Mouse (Mus musculus): Measurements from ENCODE around the gene AW551984. TPM values are rescaled to one million over a fixed set of nuclear protein-coding genes. Genes with fewer than 3 reads are reported as not detected.

The AW551984 gene
- 48.5 and 52.8 TPM in 2 replicates for polyA plus RNA-seq (2016; fragmentation: Nextera tagmentation; extraction: Ambion mirVana)

DNA sequence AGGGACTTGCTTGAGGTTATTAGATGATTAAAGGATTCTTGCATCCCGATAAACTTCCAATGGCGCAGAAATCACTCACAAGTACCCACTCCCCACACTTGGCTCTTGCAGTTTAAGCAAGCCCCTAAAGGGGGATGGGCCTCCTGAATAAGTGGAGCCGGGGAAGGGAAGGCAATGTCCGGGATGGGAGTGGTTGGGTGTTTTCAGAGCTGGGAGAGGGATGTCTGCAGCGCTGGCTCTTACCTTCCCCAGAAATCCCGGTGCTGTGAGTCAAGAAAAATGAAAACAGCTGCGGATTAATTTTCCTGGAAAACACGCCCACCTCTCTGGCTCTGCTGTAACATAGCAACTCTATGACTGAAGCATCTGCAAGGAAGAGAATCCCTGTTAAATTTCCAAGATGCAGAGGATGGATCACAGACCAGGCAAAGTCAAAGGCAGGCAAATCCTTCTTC is at the start of gene AW551984:
Gene AW551984 (minus strand): TSS at position 405 of the 455 bp plus-strand sequence.
- peaks cover 4% of the 10 kb centered on the region; the same call in 1 of the 2 replicates for H3K4me1 ChIP-seq
- ATAC-seq (ENCODE audit: insufficient number of reproducible peaks, insufficient read depth, low FRiP score, low TSS enrichment) = peak; percentile 85
- no peaks in the 10 kb centered on the region for H3K27me3 ChIP-seq
- peaks cover 5% of the 10 kb centered on the region; the same call in 1 of the 2 replicates for H3K36me3 ChIP-seq
- H3K4me2 ChIP-seq (replicated peaks) = peak within 1 kb of the TSS; percentile 69
- no peaks in the 10 kb centered on the region for H3K9me3 ChIP-seq
- H3K27ac ChIP-seq = peak within 1 kb of the TSS; percentile 72
- 0% methylated on average over 8 of the region's 8 CpGs for WGBS
- H3K4me3 ChIP-seq = peak within 1 kb of the TSS; percentile 46
- H3K9ac ChIP-seq = peak within 1 kb of the TSS; percentile 19; the same call in 1 of the 2 replicates

DNA sequence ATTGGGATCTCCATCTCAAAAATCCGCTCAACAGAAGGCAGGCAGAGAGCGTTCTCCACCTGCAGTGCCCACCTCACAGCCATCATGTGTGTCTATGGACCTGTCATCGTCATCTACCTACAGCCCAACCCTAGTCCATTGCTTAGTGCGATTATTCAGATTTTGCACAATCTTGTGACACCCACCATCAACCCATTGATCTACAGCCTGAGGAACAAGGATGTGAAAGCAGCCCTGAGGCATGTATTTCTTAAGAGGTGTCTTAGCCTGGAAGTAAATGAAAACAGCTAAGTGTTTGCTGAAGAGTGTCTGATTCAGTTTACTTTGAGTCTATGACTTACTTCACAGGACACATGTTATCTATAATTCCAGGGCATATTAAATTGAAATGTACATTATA is 43.2 kb upstream of the AW551984 start:
- WGBS = 87% methylated on average over 4 of the region's 4 CpGs
- Histone ChIP-seq H3K27ac (no peak overlapping the region), H3K27me3 (no peaks in the 10 kb centered on the region), H3K36me3 (no peaks in the 10 kb centered on the region), H3K9me3 (no peaks in the 10 kb centered on the region), H3K9ac (no peak overlapping the region), H3K4me2 (replicated peaks) (no peak overlapping the region), H3K4me3 (no peak overlapping the region), H3K4me1 (no peaks in the 10 kb centered on the region)
- no peak for ATAC-seq (ENCODE audit: insufficient number of reproducible peaks, insufficient read depth, low FRiP score, low TSS enrichment)

DNA sequence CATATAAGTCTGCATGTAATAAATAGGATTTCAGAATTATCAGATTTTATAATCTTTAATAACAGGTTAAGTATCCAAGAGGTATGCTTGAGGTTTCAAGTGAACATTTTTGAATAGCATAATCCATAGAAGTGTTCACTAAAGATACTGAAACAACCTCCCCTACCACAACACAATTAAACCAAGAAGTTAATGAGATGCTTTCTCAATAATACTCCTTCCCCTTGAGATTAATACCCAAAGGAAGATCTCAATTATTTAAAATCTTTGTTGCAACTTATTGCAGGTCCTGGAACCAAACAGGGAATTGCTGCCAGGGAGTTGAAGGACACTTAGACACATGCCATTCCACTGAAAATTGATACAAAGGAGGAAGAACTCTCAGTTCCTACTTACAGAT is 40.6 kb upstream of the AW551984 start, which contains the start of gene Olfr961:
Gene Olfr961 (plus strand): TSS at position 301 of the 400 bp plus-strand sequence.
- no peaks in the 10 kb centered on the region for H3K9me3 ChIP-seq
- no peak within 1 kb of the TSS for H3K27ac ChIP-seq
- H3K9ac ChIP-seq = no peak within 1 kb of the TSS
- ATAC-seq (ENCODE audit: insufficient number of reproducible peaks, insufficient read depth, low FRiP score, low TSS enrichment) = no peak
- no peaks in the 10 kb centered on the region for H3K4me1 ChIP-seq
- no peak within 1 kb of the TSS for H3K4me3 ChIP-seq
- no peak within 1 kb of the TSS for H3K4me2 ChIP-seq (replicated peaks)
- no peaks in the 10 kb centered on the region for H3K36me3 ChIP-seq
- no peaks in the 10 kb centered on the region for H3K27me3 ChIP-seq

DNA sequence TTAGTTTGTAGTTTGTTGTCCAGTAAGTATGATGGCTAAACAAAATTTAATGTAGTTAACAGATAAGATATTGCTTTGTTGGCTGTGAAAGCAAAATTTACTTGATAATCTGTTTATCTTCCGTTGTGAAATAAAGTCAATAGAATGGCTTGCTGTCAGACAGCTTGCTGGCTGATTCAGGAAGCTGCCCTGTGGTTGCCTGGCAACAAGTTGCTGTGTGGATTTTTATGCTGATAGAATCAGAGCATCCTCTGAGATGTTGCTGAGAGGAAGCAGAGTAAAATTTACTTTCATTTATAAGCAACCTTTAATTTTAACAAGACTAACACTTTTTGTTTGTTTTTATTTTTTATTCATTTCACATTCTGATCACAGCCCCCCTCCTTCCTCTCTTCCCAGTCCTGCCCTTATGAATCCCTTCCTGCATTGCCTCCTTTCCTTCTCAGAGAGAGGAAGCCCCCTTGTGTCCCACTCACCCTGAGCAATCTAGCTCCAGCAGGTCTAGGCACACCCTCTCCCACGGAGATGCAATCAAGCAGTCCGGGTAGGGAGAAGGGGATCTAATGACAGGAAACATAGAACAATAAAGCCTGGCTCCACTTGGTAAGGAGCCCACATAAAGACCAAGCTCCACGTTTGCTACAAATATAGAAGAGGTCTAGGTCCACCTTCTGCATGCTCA is 29.9 kb upstream of the AW551984 start:
- Histone ChIP-seq H3K4me1 (no peaks in the 10 kb centered on the region), H3K9ac (no peak overlapping the region), H3K27ac (no peak overlapping the region), H3K4me3 (no peak overlapping the region), H3K4me2 (replicated peaks) (no peak overlapping the region), H3K36me3 (no peaks in the 10 kb centered on the region), H3K9me3 (no peaks in the 10 kb centered on the region), H3K27me3 (no peaks in the 10 kb centered on the region)
- whole genome bisulfite sequencing = 42% methylated on average over 4 of the region's 4 CpGs
- ATAC-seq (ENCODE audit: insufficient number of reproducible peaks, insufficient read depth, low FRiP score, low TSS enrichment) = no peak

DNA sequence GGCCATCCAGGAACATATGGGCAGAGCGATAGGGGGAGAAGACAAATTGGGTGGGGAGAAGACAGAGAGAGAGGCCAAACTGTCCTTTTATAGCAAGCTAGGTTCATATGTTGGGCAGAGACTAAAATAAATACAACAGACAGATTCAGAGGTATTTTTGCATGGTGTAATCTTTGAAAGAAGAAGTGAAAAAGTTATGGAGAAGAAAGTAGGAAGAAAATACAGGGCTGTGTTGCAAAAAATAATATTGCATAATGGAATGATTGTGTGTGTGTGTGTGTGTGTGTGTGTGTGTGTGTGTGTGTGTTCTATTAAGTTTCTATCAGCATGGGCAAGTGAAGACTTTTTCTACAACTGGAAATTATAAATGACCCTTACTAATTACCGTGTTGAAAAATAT is 24.9 kb upstream of the AW551984 start:
- 79% methylated on average over 2 of the region's 2 CpGs for WGBS
- H3K9me3 ChIP-seq = no peaks in the 10 kb centered on the region
- no peak overlapping the region for H3K4me3 ChIP-seq
- H3K27ac ChIP-seq = no peak overlapping the region
- H3K4me2 ChIP-seq (replicated peaks) = no peak overlapping the region
- no peak for ATAC-seq (ENCODE audit: insufficient number of reproducible peaks, insufficient read depth, low FRiP score, low TSS enrichment)
- H3K27me3 ChIP-seq = no peaks in the 10 kb centered on the region
- no peak overlapping the region for H3K9ac ChIP-seq
- no peaks in the 10 kb centered on the region for H3K36me3 ChIP-seq
- no peaks in the 10 kb centered on the region for H3K4me1 ChIP-seq

DNA sequence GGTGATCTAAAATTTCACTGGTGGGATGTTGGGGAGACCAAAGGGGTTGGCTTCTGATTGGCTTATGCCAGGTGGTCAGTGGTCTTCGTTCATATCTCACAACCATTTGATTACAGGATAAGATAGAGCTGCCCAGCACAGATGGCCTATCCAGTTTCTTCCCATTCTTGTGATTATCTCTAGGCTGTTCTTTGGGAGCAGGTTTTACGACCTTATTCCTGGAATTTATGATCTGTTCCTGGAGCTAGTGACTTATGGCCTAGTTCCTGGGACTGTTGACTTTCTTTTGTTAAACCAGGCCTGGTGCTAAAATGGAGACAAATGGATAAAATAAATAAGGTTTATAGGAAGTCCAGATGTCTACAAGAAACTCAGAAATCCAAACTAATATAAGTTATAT is 20.5 kb upstream of the AW551984 start:
- H3K4me3 ChIP-seq = no peak overlapping the region
- H3K4me2 ChIP-seq (replicated peaks) = no peak overlapping the region
- no peaks in the 10 kb centered on the region for H3K4me1 ChIP-seq
- ATAC-seq (ENCODE audit: insufficient number of reproducible peaks, insufficient read depth, low FRiP score, low TSS enrichment) = no peak
- WGBS = 77% methylated on average over 2 of the region's 2 CpGs
- no peaks in the 10 kb centered on the region for H3K36me3 ChIP-seq
- no peaks in the 10 kb centered on the region for H3K27me3 ChIP-seq
- H3K9me3 ChIP-seq = no peaks in the 10 kb centered on the region
- H3K9ac ChIP-seq = no peak overlapping the region
- no peak overlapping the region for H3K27ac ChIP-seq

DNA sequence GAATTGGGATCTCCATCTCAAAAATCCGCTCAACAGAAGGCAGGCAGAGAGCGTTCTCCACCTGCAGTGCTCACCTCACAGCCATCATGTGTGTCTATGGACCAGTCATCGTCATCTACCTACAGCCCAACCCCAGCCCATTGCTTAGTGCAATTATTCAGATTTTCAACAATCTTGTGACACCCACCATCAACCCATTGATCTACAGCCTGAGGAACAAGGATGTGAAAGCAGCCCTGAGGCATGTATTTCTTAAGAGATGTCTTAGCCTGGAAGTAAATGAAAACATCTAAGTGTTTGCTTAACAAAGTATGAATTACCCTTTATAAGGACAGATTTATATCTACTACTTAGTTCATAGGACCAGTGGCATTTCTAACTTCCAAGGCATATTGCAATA is 19.6 kb upstream of the AW551984 start:
- Histone ChIP-seq H3K9ac (no peak overlapping the region), H3K4me1 (no peaks in the 10 kb centered on the region), H3K4me2 (replicated peaks) (no peak overlapping the region), H3K27ac (no peak overlapping the region), H3K9me3 (no peaks in the 10 kb centered on the region), H3K36me3 (no peaks in the 10 kb centered on the region), H3K4me3 (no peak overlapping the region), H3K27me3 (no peaks in the 10 kb centered on the region)
- no peak for ATAC-seq (ENCODE audit: insufficient number of reproducible peaks, insufficient read depth, low FRiP score, low TSS enrichment)
- WGBS = 94% methylated on average over 3 of the region's 3 CpGs

DNA sequence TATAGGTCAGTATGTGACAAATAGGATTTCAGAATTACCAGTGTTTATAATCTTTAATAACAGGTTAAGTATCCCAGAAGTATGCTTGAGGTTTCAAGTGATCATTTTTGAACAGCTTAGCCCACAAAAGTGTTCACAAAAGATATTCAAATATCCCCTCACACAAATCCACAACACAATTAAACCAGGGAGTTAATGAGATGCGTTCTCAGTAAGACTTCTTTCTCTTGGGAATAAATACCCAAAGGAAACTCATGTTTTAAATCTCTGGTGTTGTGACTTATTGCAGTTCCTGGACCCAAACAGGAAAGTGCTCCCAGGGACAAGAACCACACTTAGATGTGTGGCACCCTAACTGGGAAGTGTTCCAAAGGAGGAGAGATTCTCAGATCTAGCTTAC is 16.9 kb upstream of the AW551984 start, which contains the start of gene Olfr960:
Gene Olfr960 (plus strand): TSS at position 301 of the 400 bp plus-strand sequence.
- H3K4me2 ChIP-seq (replicated peaks) = no peak within 1 kb of the TSS
- H3K27ac ChIP-seq = no peak within 1 kb of the TSS
- H3K27me3 ChIP-seq = no peaks in the 10 kb centered on the region
- no peaks in the 10 kb centered on the region for H3K4me1 ChIP-seq
- no peaks in the 10 kb centered on the region for H3K36me3 ChIP-seq
- ATAC-seq (ENCODE audit: insufficient number of reproducible peaks, insufficient read depth, low FRiP score, low TSS enrichment) = no peak
- H3K9ac ChIP-seq = no peak within 1 kb of the TSS
- H3K4me3 ChIP-seq = no peak within 1 kb of the TSS
- no peaks in the 10 kb centered on the region for H3K9me3 ChIP-seq
- WGBS = 79% methylated on average over 1 of the region's 1 CpGs

DNA sequence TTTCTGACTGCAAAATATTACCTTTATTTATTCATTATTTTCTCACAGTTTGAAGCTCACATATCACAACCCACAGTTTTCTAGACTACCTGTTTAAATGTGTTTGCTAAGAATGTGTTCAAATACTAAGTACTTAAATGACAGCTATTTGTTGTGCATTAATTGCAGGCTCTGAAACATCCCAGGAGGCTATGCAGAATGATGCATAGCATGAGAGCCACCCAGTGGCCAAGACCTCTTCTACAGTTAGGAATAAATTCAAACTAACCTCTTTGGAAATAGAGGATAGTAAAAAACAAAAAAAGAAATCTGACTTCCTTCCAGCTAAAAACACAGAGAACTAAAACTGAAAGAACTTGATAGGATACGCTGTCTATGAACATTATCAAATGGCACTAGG is 7.8 kb upstream of the AW551984 start:
- Histone ChIP-seq H3K9ac (no peak overlapping the region), H3K36me3 (no peaks in the 10 kb centered on the region), H3K4me1 (no peaks in the 10 kb centered on the region), H3K27ac (no peak overlapping the region), H3K27me3 (no peaks in the 10 kb centered on the region), H3K4me3 (no peak overlapping the region), H3K4me2 (replicated peaks) (no peak overlapping the region), H3K9me3 (no peaks in the 10 kb centered on the region)
- ATAC-seq (ENCODE audit: insufficient number of reproducible peaks, insufficient read depth, low FRiP score, low TSS enrichment) = no peak
- WGBS = 63% methylated on average over 1 of the region's 1 CpGs

DNA sequence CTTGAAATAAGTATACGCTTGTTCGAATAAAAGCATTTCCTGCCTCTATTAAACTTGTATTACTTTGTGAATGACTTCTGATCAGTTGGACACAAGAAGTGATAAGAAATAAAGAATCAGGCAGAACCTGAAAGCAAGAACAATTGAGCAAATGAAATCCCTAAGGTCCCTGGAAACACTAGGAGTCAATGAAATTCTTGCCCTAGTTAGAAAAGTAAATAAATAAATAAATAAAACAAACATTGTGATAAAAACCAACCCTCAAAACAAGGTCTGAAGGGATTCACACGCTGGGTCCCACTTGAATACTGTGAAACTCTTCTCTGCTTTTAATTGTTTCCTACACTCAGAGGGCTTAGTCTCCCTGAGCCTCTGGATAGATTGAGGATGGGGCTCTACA is 6.2 kb upstream of the AW551984 start, which contains the start of gene Olfr148:
Gene Olfr148 (plus strand): TSS at position 301 of the 400 bp plus-strand sequence.
- H3K36me3 ChIP-seq = no peaks in the 10 kb centered on the region
- no peaks in the 10 kb centered on the region for H3K9me3 ChIP-seq
- H3K27me3 ChIP-seq = no peaks in the 10 kb centered on the region
- H3K4me2 ChIP-seq (replicated peaks) = no peak within 1 kb of the TSS
- no peak for ATAC-seq (ENCODE audit: insufficient number of reproducible peaks, insufficient read depth, low FRiP score, low TSS enrichment)
- H3K4me3 ChIP-seq = no peak within 1 kb of the TSS
- WGBS = 71% methylated on average over 3 of the region's 3 CpGs
- H3K27ac ChIP-seq = no peak within 1 kb of the TSS
- H3K9ac ChIP-seq = no peak within 1 kb of the TSS
- no peaks in the 10 kb centered on the region for H3K4me1 ChIP-seq

DNA sequence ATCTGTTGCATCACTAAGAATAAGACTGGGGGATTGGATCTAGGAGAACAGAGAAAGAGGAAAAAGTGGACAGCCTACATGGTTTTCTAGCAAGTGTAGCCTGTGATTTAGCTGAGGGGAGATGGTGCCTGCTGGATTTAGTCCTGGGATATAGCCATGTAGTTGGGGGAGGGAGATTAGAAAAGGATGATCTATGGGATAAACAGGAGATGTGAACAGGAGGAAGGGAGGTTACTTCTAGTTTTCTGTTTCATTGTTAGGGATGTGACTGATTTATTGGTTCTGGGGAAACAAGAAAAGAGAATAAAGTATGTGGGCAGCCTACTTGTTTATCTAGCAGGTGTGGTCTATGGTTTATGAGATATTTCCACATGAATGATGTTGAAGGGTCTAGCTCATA is 4.3 kb upstream of the AW551984 start:
- no peak overlapping the region for H3K4me2 ChIP-seq (replicated peaks)
- H3K4me1 ChIP-seq = peaks cover 4% of the 10 kb centered on the region; the same call in 1 of the 2 replicates
- ATAC-seq (ENCODE audit: insufficient number of reproducible peaks, insufficient read depth, low FRiP score, low TSS enrichment) = no peak
- no peak overlapping the region for H3K9ac ChIP-seq
- no peaks in the 10 kb centered on the region for H3K27me3 ChIP-seq
- H3K9me3 ChIP-seq = no peaks in the 10 kb centered on the region
- H3K36me3 ChIP-seq = no peaks in the 10 kb centered on the region
- no peak overlapping the region for H3K27ac ChIP-seq
- no peak overlapping the region for H3K4me3 ChIP-seq

DNA sequence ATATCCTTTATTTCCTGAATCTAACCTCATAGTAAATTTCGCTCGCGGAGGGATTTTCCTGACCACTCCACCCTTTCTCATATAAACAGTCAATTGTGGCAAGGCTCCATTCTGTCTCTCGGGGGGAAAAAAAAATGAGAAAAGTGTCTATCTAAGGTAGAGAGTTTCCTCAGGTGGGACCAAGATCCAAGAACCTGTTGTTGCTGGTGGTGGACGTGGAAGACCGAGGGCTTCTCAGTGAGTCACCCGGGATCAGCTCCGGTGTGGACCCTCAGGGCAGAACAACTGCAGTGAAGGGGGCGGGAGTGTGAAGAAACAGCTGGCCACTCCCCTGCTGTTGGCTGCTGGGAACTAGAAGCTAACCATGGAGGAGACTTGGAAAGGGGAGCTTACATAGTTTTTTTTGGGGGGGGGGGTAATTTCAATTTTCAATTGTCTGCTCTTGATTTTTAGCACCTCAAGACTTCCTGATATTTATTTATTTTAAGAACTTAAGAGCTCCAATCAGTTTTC is 814 bp downstream of the AW551984 start:
- peak overlapping the region; percentile 72 for H3K27ac ChIP-seq
- under 1% methylated on average over 9 of the region's 9 CpGs for WGBS
- no peaks in the 10 kb centered on the region for H3K27me3 ChIP-seq

More for the DNA sequence above, 814 bp downstream of the AW551984 start:
- ATAC-seq (ENCODE audit: insufficient number of reproducible peaks, insufficient read depth, low FRiP score, low TSS enrichment) = peak; percentile 74; the same call in 1 of the 2 replicates
- Histone ChIP-seq H3K4me3 (peak overlapping the region; percentile 46), H3K9ac (peak overlapping the region; percentile 19; the same call in 1 of the 2 replicates), H3K9me3 (no peaks in the 10 kb centered on the region), H3K4me2 (replicated peaks) (peak overlapping the region; percentile 69), H3K4me1 (peaks cover 4% of the 10 kb centered on the region; the same call in 1 of the 2 replicates), H3K36me3 (peaks cover 5% of the 10 kb centered on the region; the same call in 1 of the 2 replicates)

Data from embryonic facial prominence, embryonic 12.5 days (tissue).